Mouse (Mus musculus) spleen, adult 2 months (tissue): ENCODE measurements around the gene Tnrc6a.

Experiments
- CTCF ChIP-seq: fragments of 200-500 bp; IDR thresholded peaks from 2 replicates; pipeline ENCODE4 v1.5.1; 2011; ENCODE audit warnings: mild to moderate bottlenecking, inconsistent platforms; ENCODE audit not compliant: insufficient read depth, insufficient read length, insufficient replicate concordance; ENCODE audit errors: extremely low read depth
- POLR2A ChIP-seq: fragments of 200-500 bp; IDR thresholded peaks from 2 replicates; pipeline ENCODE4 v1.6.1; 2011; ENCODE audit warnings: low read depth, low read length, inconsistent platforms

DNA sequence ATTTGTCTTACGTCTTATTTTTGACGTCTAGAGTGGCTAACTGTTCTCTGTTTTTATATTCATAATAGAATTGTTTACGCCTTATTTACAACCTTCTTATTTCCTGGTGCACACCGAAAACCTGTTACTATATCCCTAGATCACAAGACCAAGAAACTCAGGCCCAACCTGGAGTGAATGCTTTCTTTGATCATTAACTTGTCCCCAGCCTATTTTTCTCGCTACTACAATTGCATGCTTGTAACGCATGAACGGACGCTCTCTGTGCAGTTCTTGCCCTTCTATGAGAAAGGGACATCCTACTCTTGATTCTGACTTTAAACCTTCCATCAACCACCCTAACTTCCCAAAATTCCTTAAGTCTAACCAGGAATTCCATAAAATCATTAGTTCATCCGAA is 100.4 kb downstream of the Tnrc6a start:
- TF ChIP-seq POLR2A (no peak), CTCF (no peak)
